Mouse (Mus musculus) testis, adult 2 months (tissue): ENCODE measurements around the gene Dyx1c1.

Experiments
- CTCF ChIP-seq: fragments of 200-500 bp; IDR thresholded peaks from 2 replicates; pipeline ENCODE4 v1.5.1; 2012; ENCODE audit warnings: low read depth, mild to moderate bottlenecking, inconsistent platforms, low read length, moderate library complexity; ENCODE audit not compliant: control insufficient read depth, insufficient read depth, insufficient replicate concordance
- POLR2A ChIP-seq: fragments of 200-500 bp; IDR thresholded peaks from 2 replicates; pipeline ENCODE4 v1.6.1; 2012; ENCODE audit warnings: low read depth, mild to moderate bottlenecking, inconsistent platforms, low read length, moderate library complexity; ENCODE audit not compliant: control insufficient read depth

DNA sequence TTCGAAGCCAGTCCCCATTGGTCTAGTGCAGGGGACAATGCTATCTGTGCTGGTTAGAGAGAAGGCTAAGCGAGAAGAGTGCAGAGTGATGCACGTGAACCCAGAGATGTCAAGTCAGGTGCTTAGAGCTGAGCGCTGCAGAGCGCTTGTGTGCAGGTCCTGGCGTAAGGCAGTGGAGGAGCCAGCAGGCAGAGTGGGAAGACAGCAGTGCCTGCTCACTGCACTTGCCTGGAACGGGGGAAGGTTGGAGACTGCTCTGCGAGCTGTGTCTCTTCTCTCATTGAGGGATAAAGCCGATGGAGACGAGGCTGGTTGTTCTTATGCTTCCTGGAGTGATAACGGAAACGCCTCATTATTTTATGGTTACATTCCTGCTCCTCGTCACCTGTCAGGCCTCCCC is 56.1 kb downstream of the Dyx1c1 start:
- TF ChIP-seq CTCF (no peak), POLR2A (no peak)
